In the genomic region with DNA sequence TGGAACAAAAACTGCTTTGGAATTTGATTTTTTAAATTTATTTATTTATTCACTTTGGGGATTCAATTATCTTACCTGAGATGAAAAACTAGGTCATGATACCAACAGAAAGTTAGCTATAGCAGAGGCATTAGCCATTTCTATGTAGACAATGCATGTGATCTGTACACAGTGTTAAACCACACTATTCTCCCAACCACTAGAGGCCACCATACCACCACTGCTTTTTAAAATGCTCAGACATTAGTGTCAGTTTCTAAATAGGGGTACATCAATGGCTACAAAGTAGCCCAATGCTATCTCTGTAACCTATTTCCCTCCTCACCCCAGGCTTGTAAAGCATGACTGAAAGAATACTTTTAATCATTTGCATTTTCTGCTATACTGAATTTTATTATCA, we compare ENCODE assay signal across 9 mouse cellular contexts. TPM values are rescaled to one million over a fixed set of nuclear protein-coding genes. Genes with fewer than 3 reads are reported as not detected.
A peak's percentile ranks its signal among the peaks of the same experiment; 100 is the strongest.
DNase-seq lines count a peak whose midpoint lies in the region; ATAC-seq and TF ChIP-seq lines count a peak whose summit lies in the region.
"Had no signal": no experiment of that assay in that cellular context is flagged by ENCODE, and none has a peak within 500 bp of the region (broad histone marks: within the 10 kb centered on the region; RNA-seq: fewer than 3 reads in every experiment).

No protein-coding gene starts in this region.

- no peaks in the 10 kb centered on the region for H3K9me3 ChIP-seq in ES-E14 (ENCODE audit: control insufficient read depth, insufficient read depth, low read depth, low read length)

- H3K4me3 ChIP-seq in layer of hippocampus, adult 2 months: no peak overlapping the region
- no peak overlapping the region for H3K4me3 ChIP-seq in ES-E14 (ENCODE audit: insufficient read depth in 1 of 2, low read depth in 1 of 2, low read length in 2 of 2, poor library complexity in 1 of 2, severe bottlenecking in 1 of 2)

- no peak for DNase-seq in layer of hippocampus, adult 2 months (ENCODE audit: low spot score in 2 of 2)
- DNase-seq in layer of hippocampus, postnatal 25 days (ENCODE audit: extremely low spot score in 1 of 2, low spot score in 1 of 2): no peak
- peak; percentile 12 for DNase-seq in ES-E14 (ENCODE audit: low read depth, low spot score)
- DNase-seq in c-Kit-positive CD71-positive TER-119-negative erythroid progenitor cells, embryonic 14.5 days (ENCODE audit: low read depth): peak; percentile 29
- no peak for DNase-seq in spleen, postnatal 36 days (ENCODE audit: low spot score in 2 of 2)
- no peak for DNase-seq in ovary, postnatal 36 days (ENCODE audit: low spot score)
- DNase-seq in cerebellum, adult 9-10 months: no peak
- DNase-seq: gastrocnemius, postnatal 36 days had no signal

- no peak overlapping the region for H3K27ac ChIP-seq in layer of hippocampus, adult 2 months
- H3K27ac ChIP-seq in ES-E14 (ENCODE audit: insufficient read depth, low read depth, low read length, poor library complexity, severe bottlenecking): no peak overlapping the region

- in situ Hi-C loops in ES-E14 (cut with MboI; ENCODE audit: low sequenced_read_pairs in 2 of 2, unreplicated experiment in 2 of 2): no loop called here

- H3K4me1 ChIP-seq in ES-E14 (ENCODE audit: control insufficient read depth in 2 of 2, insufficient read depth in 2 of 2, low read length in 2 of 2, poor library complexity in 1 of 2): no peaks in the 10 kb centered on the region

- peak; percentile 70 for TF ChIP-seq CTCF in layer of hippocampus, adult 2 months (conservative IDR thresholded peaks at IDR 0.05)

- no peak overlapping the region for H3K9ac ChIP-seq in ES-E14 (ENCODE audit: insufficient read depth, low read depth, low read length, poor library complexity, severe bottlenecking)

- peaks cover 2% of the 10 kb centered on the region; the same call in 1 of the 2 replicates for H3K36me3 ChIP-seq in ES-E14 (ENCODE audit: control insufficient read depth, insufficient read depth, low read length, poor library complexity, severe bottlenecking)

- ATAC-seq in megakaryocyte, adult 5-6 weeks (ENCODE audit: poor library complexity, severe bottlenecking): peak; percentile 66

TF ChIP-seq in ES-E14, 5 proteins besides CTCF, POLR2A, EP300 and RAD21:
- TF ChIP-seq ZC3H11A (IDR thresholded peaks at IDR 0.05; ENCODE audit: borderline replicate concordance, low read depth, low read length) (peak; percentile 40; the same call in 1 of the 2 replicates), MAFK (IDR thresholded peaks at IDR 0.05; ENCODE audit: insufficient read depth, low read depth, low read length) (no peak), CHD2 (IDR thresholded peaks at IDR 0.05; ENCODE audit: low read depth, low read length) (no peak)
TF ChIP-seq in ES-E14: peak in this region for 1.

RNA-seq across cellular contexts. Expression of a gene that starts 26.1 kb away (rescaled TPM):
- total RNA-seq in layer of hippocampus, adult 2 months (2021): 10 to 100 TPM; 49.6 to 55.1 TPM
- 10 to 100 TPM; 50.2 to 59.1 TPM for total RNA-seq in layer of hippocampus, postnatal 25 days (2021)
- 18.8 and 19.9 TPM in 2 replicates for total RNA-seq in ES-E14 (2012; rRNA removed)
- 25.1 and 27.1 TPM in 2 replicates for total RNA-seq in megakaryocyte, adult 5-6 weeks (2015)
- 21.1 and 24.6 TPM in 2 replicates for total RNA-seq in megakaryocyte, adult 5-6 weeks (2017)

RNA-seq across cellular contexts. Expression of a gene that starts 26.3 kb away (rescaled TPM):
- 10 to 100 TPM; 32.4 to 37.9 TPM for total RNA-seq in layer of hippocampus, adult 2 months (2021)
- 10 to 100 TPM; 41.2 to 41.7 TPM for total RNA-seq in layer of hippocampus, postnatal 25 days (2021)
- total RNA-seq in ES-E14 (2012; rRNA removed): 15.9 and 18.7 TPM in 2 replicates
- total RNA-seq in megakaryocyte, adult 5-6 weeks (2015): 18.4 and 31.5 TPM in 2 replicates
- 42.8 and 64.4 TPM in 2 replicates for total RNA-seq in megakaryocyte, adult 5-6 weeks (2017)

Comparison
In these comparisons a context has a peak if more than half of its experiments do, and no peak if none do; other contexts are left out.
1. DNase-seq: peak in ES-E14 (single experiment) and c-Kit-positive CD71-positive TER-119-negative erythroid progenitor cells, embryonic 14.5 days (single experiment); none in layer of hippocampus, adult 2 months (0 of 2), layer of hippocampus, postnatal 25 days (0 of 2), spleen, postnatal 36 days (0 of 2), ovary, postnatal 36 days (single experiment) and cerebellum, adult 9-10 months (single experiment).